8 mouse cellular contexts compared by ENCODE assay signal in the genomic region with DNA sequence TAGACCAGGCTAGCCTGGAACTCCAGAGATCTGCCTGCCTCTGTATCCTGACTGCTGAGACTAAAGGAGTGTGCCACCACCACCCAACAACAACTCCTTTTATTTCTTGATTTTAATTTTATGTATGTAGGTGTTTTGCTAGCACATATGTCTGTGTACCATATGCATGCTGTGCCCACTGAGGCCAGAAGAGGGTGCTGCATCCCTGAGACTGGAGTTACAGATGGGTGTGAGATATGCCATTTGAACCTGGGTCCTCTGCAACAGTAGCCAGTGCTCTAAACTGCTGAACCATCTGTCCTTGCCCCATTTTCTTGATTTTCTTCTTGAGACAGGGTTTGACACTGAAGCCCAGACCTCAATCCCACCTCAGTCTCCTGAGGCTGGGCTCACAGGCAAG. TPM values are rescaled to one million over a fixed set of nuclear protein-coding genes. Genes with fewer than 3 reads are reported as not detected.
DNase-seq lines count a peak whose midpoint lies in the region; ATAC-seq and TF ChIP-seq lines count a peak whose summit lies in the region.

No protein-coding gene starts in this region.

- H3K4me3 ChIP-seq in G1E (ENCODE audit: low read depth, low read length) = no peak overlapping the region
- H3K4me3 ChIP-seq in liver, embryonic 13.5 days (replicated peaks) = no peak overlapping the region

- H3K4me2 ChIP-seq in liver, embryonic 13.5 days = no peak overlapping the region

- H3K9me3 ChIP-seq in G1E (replicated peaks) = no peaks in the 10 kb centered on the region
- no peaks in the 10 kb centered on the region for H3K9me3 ChIP-seq in liver, embryonic 13.5 days (replicated peaks)

- peaks cover 7% of the 10 kb centered on the region; the same call in 1 of the 2 replicates for H3K4me1 ChIP-seq in G1E (ENCODE audit: insufficient read depth, low read depth, low read length)
- peaks cover 24% of the 10 kb centered on the region for H3K4me1 ChIP-seq in liver, embryonic 13.5 days (replicated peaks)

- peaks cover 85% of the 10 kb centered on the region for H3K36me3 ChIP-seq in G1E (replicated peaks)
- H3K36me3 ChIP-seq in liver, embryonic 13.5 days = peaks cover 50% of the 10 kb centered on the region

- peak; percentile 35 to 72 for DNase-seq in adrenal gland, adult (ENCODE audit: inconsistent age in 2 of 2, low spot score in 1 of 2)
- DNase-seq in adrenal gland, postnatal 4 days (ENCODE audit: low spot score in 2 of 2) = no peak
- DNase-seq in layer of hippocampus, adult 11-12 months (ENCODE audit: low spot score) = peak; percentile 54
- no peak for DNase-seq in layer of hippocampus, postnatal 14 days (ENCODE audit: low spot score in 2 of 2)
- DNase-seq in G1E (ENCODE audit: low spot score) = no peak
- DNase-seq in embryo, embryonic 11 days = peak; percentile 58
- peak; percentile 54 for DNase-seq in liver, embryonic 13.5 days
- peak; percentile 55 to 64 for DNase-seq in spleen, postnatal 36 days (ENCODE audit: low spot score in 2 of 2)

- no peak overlapping the region for H3K9ac ChIP-seq in liver, embryonic 13.5 days

- 0 out of 2 replicates have a peak, but pooled peaks have one; percentile 4 for ATAC-seq in G1E (ENCODE audit: extremely low read depth, insufficient number of reproducible peaks, low FRiP score, poor library complexity, severe bottlenecking)
- no peak for ATAC-seq in liver, embryonic 13.5 days (ENCODE audit: low read depth)

- H3K27me3 ChIP-seq in G1E (ENCODE audit: insufficient read depth, low read length) = no peaks in the 10 kb centered on the region; the same call in 1 of the 2 replicates
- H3K27me3 ChIP-seq in liver, embryonic 13.5 days = no peaks in the 10 kb centered on the region

- peak; percentile 77 for TF ChIP-seq CTCF in G1E (IDR thresholded peaks at IDR 0.05; ENCODE audit: low read depth, low read length)

- no peak overlapping the region for H3K27ac ChIP-seq in liver, embryonic 13.5 days

RNA-seq across cellular contexts. Expression of gene Zdhhc12, which starts 12.9 kb away (rescaled TPM):
- total RNA-seq in adrenal gland, postnatal 4 days (2021) = 10 to 100 TPM; 17.5 to 18.5 TPM
- 10 to 100 TPM; 14.7 TPM for total RNA-seq in layer of hippocampus, postnatal 14 days (2021)
- total RNA-seq in G1E (2014; fragmentation: Nextera tagmentation) (25.4 and 29.4 TPM in 2 replicates), G1E (2017) (9.5 and 10.3 TPM in 2 replicates)
- polyA plus RNA-seq in G1E (2012) = 31.0 and 31.4 TPM in 2 replicates
- polyA plus RNA-seq in liver, embryonic 13.5 days (2015; fragmentation: Nextera tagmentation; extraction: Ambion mirVana) = 22.8 and 23.9 TPM in 2 replicates

RNA-seq across cellular contexts. Expression of gene Zer1, which starts 18.0 kb away (rescaled TPM):
- 10 to 100 TPM; 55.4 to 56.2 TPM for total RNA-seq in adrenal gland, postnatal 4 days (2021)
- 100 to 1,000 TPM; 160 to 173 TPM for total RNA-seq in layer of hippocampus, postnatal 14 days (2021)
- total RNA-seq in G1E (2014; fragmentation: Nextera tagmentation) (25.1 and 25.8 TPM in 2 replicates), G1E (2017) (9.7 and 10.4 TPM in 2 replicates)
- polyA plus RNA-seq in G1E (2012) = 13.2 and 18.9 TPM in 2 replicates
- 2.2 and 2.6 TPM in 2 replicates for polyA plus RNA-seq in liver, embryonic 13.5 days (2015; fragmentation: Nextera tagmentation; extraction: Ambion mirVana)

RNA-seq across cellular contexts. Expression of gene Tbc1d13, which starts 27.2 kb away (rescaled TPM):
- 10 to 100 TPM; 66.6 to 68.6 TPM for total RNA-seq in adrenal gland, postnatal 4 days (2021)
- 10 to 100 TPM; 71.7 to 74.4 TPM for total RNA-seq in layer of hippocampus, postnatal 14 days (2021)
- total RNA-seq in G1E (2014; fragmentation: Nextera tagmentation) (30.2 and 38.6 TPM in 2 replicates), G1E (2017) (38.0 and 38.5 TPM in 2 replicates)
- polyA plus RNA-seq in G1E (2012) = 24.5 and 25.2 TPM in 2 replicates
- 2.8 and 3.7 TPM in 2 replicates for polyA plus RNA-seq in liver, embryonic 13.5 days (2015; fragmentation: Nextera tagmentation; extraction: Ambion mirVana)

RNA-seq across cellular contexts. Expression of gene Pkn3, which starts 28.9 kb away (rescaled TPM):
- 10 to 100 TPM; 11.4 to 12.4 TPM for total RNA-seq in adrenal gland, postnatal 4 days (2021)
- 1 to 10 TPM; 1.2 to 2.3 TPM for total RNA-seq in layer of hippocampus, postnatal 14 days (2021)
- total RNA-seq in G1E (2014; fragmentation: Nextera tagmentation) (1.6 and 2.4 TPM in 2 replicates), G1E (2017) (4.5 and 5.9 TPM in 2 replicates)
- 13.3 and 14.5 TPM in 2 replicates for polyA plus RNA-seq in G1E (2012)
- polyA plus RNA-seq in liver, embryonic 13.5 days (2015; fragmentation: Nextera tagmentation; extraction: Ambion mirVana) = 3.1 and 3.2 TPM in 2 replicates

RNA-seq across cellular contexts. Expression of gene Set, which starts 49.2 kb away (rescaled TPM):
- 100 to 1,000 TPM; 326 to 328 TPM for total RNA-seq in adrenal gland, postnatal 4 days (2021)
- 100 to 1,000 TPM; 185 to 190 TPM for total RNA-seq in layer of hippocampus, postnatal 14 days (2021)
- total RNA-seq in G1E (2014; fragmentation: Nextera tagmentation) = 751 and 948 TPM in 2 replicates
- 667 and 849 TPM in 2 replicates for total RNA-seq in G1E (2017)
- polyA plus RNA-seq in G1E (2012) = 806 and 885 TPM in 2 replicates
- 317 and 337 TPM in 2 replicates for polyA plus RNA-seq in liver, embryonic 13.5 days (2015; fragmentation: Nextera tagmentation; extraction: Ambion mirVana)

Comparison
In these comparisons a context has a peak if more than half of its experiments do, and no peak if none do; other contexts are left out.
1. DNase-seq: peak in adrenal gland, adult (2 of 2), layer of hippocampus, adult 11-12 months (single experiment), embryo, embryonic 11 days (single experiment), liver, embryonic 13.5 days (single experiment) and spleen, postnatal 36 days (2 of 2); none in adrenal gland, postnatal 4 days (0 of 2), layer of hippocampus, postnatal 14 days (0 of 2) and G1E (single experiment).